Mouse (Mus musculus): ENCODE results near the gene Foxp3. TPM values are rescaled to one million over a fixed set of nuclear protein-coding genes. Genes with fewer than 3 reads are reported as not detected.

Foxp3 gene
- total and polyA plus RNA-seq, 2 experiments = 0.07 TPM; not detected in 1

- Histone ChIP-seq H3K27ac (replicated peaks; ENCODE audit: insufficient read depth, low read depth, low read length) (no peak overlapping the region), H3K4me1 (ENCODE audit: control insufficient read depth, insufficient read depth, low read length) (no peaks in the 10 kb centered on the region), H3K4me3 (ENCODE audit: insufficient read depth, low read depth, low read length) (no peak overlapping the region), H3K27me3 (ENCODE audit: control insufficient read depth, insufficient read depth, low read length) (no peaks in the 10 kb centered on the region; the same call in 1 of the 2 replicates), H3K36me3 (ENCODE audit: control insufficient read depth, insufficient read depth, low read length) (no peaks in the 10 kb centered on the region), H3K79me2 (ENCODE audit: control insufficient read depth, insufficient read depth, low read length) (no peaks in the 10 kb centered on the region), H3K9ac (ENCODE audit: low read depth, low read length) (no peak overlapping the region)
- no peak for DNase-seq (ENCODE audit: extremely low read depth, low read depth, low spot score)
- WGBS = 57% methylated on average over 3 of the region's 3 CpGs
- TF ChIP-seq CTCF (IDR thresholded peaks at IDR 0.05; ENCODE audit: low read depth, low read length) (no peak), POLR2A (IDR thresholded peaks at IDR 0.05; ENCODE audit: extremely low read depth, insufficient read depth, low read length) (no peak)
These were observed 61.7 kb downstream of the Foxp3 start for GRCm38 (mm10) chrX:7635101-7635500.

- Histone ChIP-seq H3K27ac (replicated peaks; ENCODE audit: insufficient read depth, low read depth, low read length) (no peak within 1 kb of the TSS), H3K4me3 (ENCODE audit: insufficient read depth, low read depth, low read length) (peak within 1 kb of the TSS; percentile 35; the same call in 1 of the 2 replicates), H3K9ac (ENCODE audit: low read depth, low read length) (no peak within 1 kb of the TSS), H3K27me3 (ENCODE audit: control insufficient read depth, insufficient read depth, low read length) (no peaks in the 10 kb centered on the region; the same call in 1 of the 2 replicates), H3K79me2 (ENCODE audit: control insufficient read depth, insufficient read depth, low read length) (no peaks in the 10 kb centered on the region), H3K36me3 (ENCODE audit: control insufficient read depth, insufficient read depth, low read length) (no peaks in the 10 kb centered on the region), H3K4me1 (ENCODE audit: control insufficient read depth, insufficient read depth, low read length) (no peaks in the 10 kb centered on the region)
- TF ChIP-seq CTCF (IDR thresholded peaks at IDR 0.05; ENCODE audit: low read depth, low read length) (no peak), POLR2A (IDR thresholded peaks at IDR 0.05; ENCODE audit: extremely low read depth, insufficient read depth, low read length) (no peak)
- 1% methylated on average over 40 of the region's 42 CpGs for WGBS
- DNase-seq (ENCODE audit: extremely low read depth, low read depth, low spot score) = no peak
These were observed 65.1 kb downstream of the Foxp3 start, which contains the start of gene Syp for GRCm38 (mm10) chrX:7638401-7639091. Gene Syp, plus strand, starts transcription at chrX:7638471.

GRCm38 (mm10) chrX:7639536-7640325, 66.3 kb downstream of the Foxp3 start:
- H3K4me3 ChIP-seq (ENCODE audit: insufficient read depth, low read depth, low read length) = no peak overlapping the region
- no peak overlapping the region for H3K9ac ChIP-seq (ENCODE audit: low read depth, low read length)
- DNase-seq (ENCODE audit: extremely low read depth, low read depth, low spot score) = no peak
- 13% methylated on average over 13 of the region's 13 CpGs for WGBS
- H3K27ac ChIP-seq (replicated peaks; ENCODE audit: insufficient read depth, low read depth, low read length) = no peak overlapping the region
- no peaks in the 10 kb centered on the region; the same call in 1 of the 2 replicates for H3K27me3 ChIP-seq (ENCODE audit: control insufficient read depth, insufficient read depth, low read length)
- H3K79me2 ChIP-seq (ENCODE audit: control insufficient read depth, insufficient read depth, low read length) = no peaks in the 10 kb centered on the region
- H3K4me1 ChIP-seq (ENCODE audit: control insufficient read depth, insufficient read depth, low read length) = no peaks in the 10 kb centered on the region
- TF ChIP-seq CTCF (IDR thresholded peaks at IDR 0.05; ENCODE audit: low read depth, low read length) (no peak), POLR2A (IDR thresholded peaks at IDR 0.05; ENCODE audit: extremely low read depth, insufficient read depth, low read length) (no peak)
- no peaks in the 10 kb centered on the region for H3K36me3 ChIP-seq (ENCODE audit: control insufficient read depth, insufficient read depth, low read length)

GRCm38 (mm10) chrX:7640785-7641184, 67.3 kb downstream of the Foxp3 start:
- 37% methylated on average over 11 of the region's 12 CpGs for WGBS
- Histone ChIP-seq H3K27me3 (ENCODE audit: control insufficient read depth, insufficient read depth, low read length) (no peaks in the 10 kb centered on the region; the same call in 1 of the 2 replicates), H3K27ac (replicated peaks; ENCODE audit: insufficient read depth, low read depth, low read length) (no peak overlapping the region), H3K9ac (ENCODE audit: low read depth, low read length) (no peak overlapping the region), H3K36me3 (ENCODE audit: control insufficient read depth, insufficient read depth, low read length) (no peaks in the 10 kb centered on the region), H3K4me1 (ENCODE audit: control insufficient read depth, insufficient read depth, low read length) (no peaks in the 10 kb centered on the region), H3K4me3 (ENCODE audit: insufficient read depth, low read depth, low read length) (no peak overlapping the region), H3K79me2 (ENCODE audit: control insufficient read depth, insufficient read depth, low read length) (no peaks in the 10 kb centered on the region)
- TF ChIP-seq POLR2A (IDR thresholded peaks at IDR 0.05; ENCODE audit: extremely low read depth, insufficient read depth, low read length) (no peak), CTCF (IDR thresholded peaks at IDR 0.05; ENCODE audit: low read depth, low read length) (no peak)
- DNase-seq (ENCODE audit: extremely low read depth, low read depth, low spot score) = no peak

Other genes starting within 250 kb of the Foxp3 start
- gene Usp27x, start 197.8 kb upstream of the Foxp3 start, total RNA-seq (2014; rRNA removed) = 0.37 and 0.47 TPM in 2 replicates
- 0.21 and 0.31 TPM in 2 replicates for gene Usp27x, start 197.8 kb upstream of the Foxp3 start, polyA plus RNA-seq (2012; rRNA removed)
- gene Ppp1r3f, start 639 bp downstream of the Foxp3 start, total RNA-seq (2014; rRNA removed) = 0.74 and 0.81 TPM in 2 replicates
- 0.50 and 0.80 TPM in 2 replicates for gene Ppp1r3f, start 639 bp downstream of the Foxp3 start, polyA plus RNA-seq (2012; rRNA removed)
- 9.1 and 13.2 TPM in 2 replicates for gene Ccdc22, start 31.9 kb downstream of the Foxp3 start, total RNA-seq (2014; rRNA removed)
- 10.8 and 12.3 TPM in 2 replicates for gene Ccdc22, start 31.9 kb downstream of the Foxp3 start, polyA plus RNA-seq (2012; rRNA removed)
- under 0.01 TPM in 2 replicates for gene Cacna1f, start 33.4 kb downstream of the Foxp3 start, total RNA-seq (2014; rRNA removed)
- gene Cacna1f, start 33.4 kb downstream of the Foxp3 start, polyA plus RNA-seq (2012; rRNA removed) = 0.04 TPM in 2 replicates
- 0.40 and 0.46 TPM in 2 replicates for gene Syp, start 64.8 kb downstream of the Foxp3 start, total RNA-seq (2014; rRNA removed)
- gene Syp, start 64.8 kb downstream of the Foxp3 start, polyA plus RNA-seq (2012; rRNA removed) = 0.25 and 0.42 TPM in 2 replicates
- gene Prickle3, start 83.6 kb downstream of the Foxp3 start, total RNA-seq (2014; rRNA removed) = 2.0 and 2.8 TPM in 2 replicates
- gene Prickle3, start 83.6 kb downstream of the Foxp3 start, polyA plus RNA-seq (2012; rRNA removed) = 4.6 and 6.8 TPM in 2 replicates
- 0.92 and 1.7 TPM in 2 replicates for gene Plp2, start 97.7 kb downstream of the Foxp3 start, total RNA-seq (2014; rRNA removed)
- gene Plp2, start 97.7 kb downstream of the Foxp3 start, polyA plus RNA-seq (2012; rRNA removed) = 3.7 and 4.0 TPM in 2 replicates
- gene Magix, start 107.6 kb downstream of the Foxp3 start, total RNA-seq (2014; rRNA removed) = 20.9 and 21.3 TPM in 2 replicates
- 33.0 and 36.9 TPM in 2 replicates for gene Magix, start 107.6 kb downstream of the Foxp3 start, polyA plus RNA-seq (2012; rRNA removed)
- 5.0 and 5.5 TPM in 2 replicates for gene Gpkow, start 123.5 kb downstream of the Foxp3 start, total RNA-seq (2014; rRNA removed)
- 4.3 and 5.0 TPM in 2 replicates for gene Gpkow, start 123.5 kb downstream of the Foxp3 start, polyA plus RNA-seq (2012; rRNA removed)
- gene Wdr45, start 140.7 kb downstream of the Foxp3 start, total RNA-seq (2014; rRNA removed) = 33.4 and 37.1 TPM in 2 replicates
- 39.9 and 48.3 TPM in 2 replicates for gene Wdr45, start 140.7 kb downstream of the Foxp3 start, polyA plus RNA-seq (2012; rRNA removed)
- gene Gm45208, start 148.6 kb downstream of the Foxp3 start, total RNA-seq (2014; rRNA removed) = 1.0 TPM in 1 of 2 replicates, not detected in the other
- 1.5 and 1.9 TPM in 2 replicates for gene Gm45208, start 148.6 kb downstream of the Foxp3 start, polyA plus RNA-seq (2012; rRNA removed)
- gene Praf2, start 154.8 kb downstream of the Foxp3 start, total RNA-seq (2014; rRNA removed) = 1.1 and 2.8 TPM in 2 replicates
- gene Praf2, start 154.8 kb downstream of the Foxp3 start, polyA plus RNA-seq (2012; rRNA removed) = 7.7 and 13.9 TPM in 2 replicates
- 0.34 and 0.37 TPM in 2 replicates for gene Ccdc120, start 177.3 kb downstream of the Foxp3 start, total RNA-seq (2014; rRNA removed)
- gene Ccdc120, start 177.3 kb downstream of the Foxp3 start, polyA plus RNA-seq (2012; rRNA removed) = 1.00 and 1.1 TPM in 2 replicates
- 4.7 and 9.4 TPM in 2 replicates for gene Tfe3, start 188.9 kb downstream of the Foxp3 start, total RNA-seq (2014; rRNA removed)
- 15.6 and 17.0 TPM in 2 replicates for gene Tfe3, start 188.9 kb downstream of the Foxp3 start, polyA plus RNA-seq (2012; rRNA removed)
- gene Gripap1, start 216.1 kb downstream of the Foxp3 start, total RNA-seq (2014; rRNA removed) = 11.5 and 13.5 TPM in 2 replicates
- gene Gripap1, start 216.1 kb downstream of the Foxp3 start, polyA plus RNA-seq (2012; rRNA removed) = 14.6 and 22.2 TPM in 2 replicates
- not detected in 2 replicates for gene Kcnd1, start 248.6 kb downstream of the Foxp3 start, total RNA-seq (2014; rRNA removed)
- 0.11 TPM in 2 replicates for gene Kcnd1, start 248.6 kb downstream of the Foxp3 start, polyA plus RNA-seq (2012; rRNA removed)